Mouse (Mus musculus) stomach, postnatal 0 days (tissue): Measurements from ENCODE around the gene 1700001F09Rik.
"Not testable (repeated sequence)": the region's sequence is repeated elsewhere in the genome, so short reads cannot be mapped to it uniquely, and the experiment has no call there.

Source experiments
- CTCF ChIP-seq: IDR thresholded peaks from 2 replicates; pipeline ENCODE4 v1.5.1; 2016; ENCODE audit warnings: antibody characterized with exemption, low read depth, mild to moderate bottlenecking, moderate library complexity
- EP300 ChIP-seq: optimal IDR thresholded peaks from 2 replicates; pipeline ENCODE3; 2016; ENCODE audit warnings: antibody characterized with exemption

GRCm38 (mm10) chr14:43293503-43293902 is 54.1 kb downstream of the 1700001F09Rik start, which contains the start of gene Gm8127:
- not testable (repeated sequence) for TF ChIP-seq CTCF, EP300
